Mouse (Mus musculus) embryo, embryonic 9.5 days (tissue): ENCODE results near the gene Phactr1.
A peak's percentile ranks its signal among the peaks of the same experiment; 100 is the strongest.

Source experiments
- DNase-seq: peaks from one replicate; pipeline ENCODE4 v3.0.0-alpha.2; 2017; ENCODE audit errors: extremely low spot score

Phactr1 gene

DNA sequence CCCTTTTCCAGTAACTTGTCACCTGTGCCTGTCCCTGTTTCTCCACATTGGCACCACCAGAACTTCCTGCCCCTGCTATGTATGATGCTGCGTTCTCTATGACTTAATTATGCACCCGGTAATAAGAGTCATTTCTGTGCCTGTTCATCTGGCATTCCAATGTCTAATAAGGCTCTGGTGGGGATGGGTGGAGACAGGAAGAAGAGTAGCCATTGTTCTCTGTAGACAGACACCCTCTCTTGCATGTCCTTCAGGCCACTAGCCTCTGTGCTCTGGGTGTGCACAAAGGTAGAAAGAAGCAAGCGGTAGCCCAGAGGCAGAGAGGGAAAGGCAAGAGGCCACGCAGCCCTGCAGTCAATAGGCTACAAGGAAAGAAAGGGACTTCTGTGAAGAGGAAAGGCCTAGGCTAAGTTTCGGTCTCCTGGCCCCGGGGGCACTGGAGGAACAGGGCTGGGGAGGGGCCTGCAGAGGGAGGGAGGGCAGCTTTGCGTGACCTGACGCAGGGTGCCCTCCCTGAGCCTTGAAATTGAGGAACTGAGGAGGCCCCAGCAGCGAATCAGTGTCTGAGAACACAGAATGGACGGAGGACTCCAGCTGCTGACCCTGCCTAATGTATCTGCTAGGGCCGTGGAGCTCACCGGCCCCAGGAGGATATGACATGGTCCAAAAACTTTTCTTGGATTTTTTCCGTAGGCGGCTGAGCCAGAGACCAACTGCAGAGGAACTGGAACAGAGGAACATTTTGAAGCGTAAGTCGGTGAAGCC, 442.1 kb downstream of the Phactr1 start:
- DNase-seq = peak; percentile 25

DNA sequence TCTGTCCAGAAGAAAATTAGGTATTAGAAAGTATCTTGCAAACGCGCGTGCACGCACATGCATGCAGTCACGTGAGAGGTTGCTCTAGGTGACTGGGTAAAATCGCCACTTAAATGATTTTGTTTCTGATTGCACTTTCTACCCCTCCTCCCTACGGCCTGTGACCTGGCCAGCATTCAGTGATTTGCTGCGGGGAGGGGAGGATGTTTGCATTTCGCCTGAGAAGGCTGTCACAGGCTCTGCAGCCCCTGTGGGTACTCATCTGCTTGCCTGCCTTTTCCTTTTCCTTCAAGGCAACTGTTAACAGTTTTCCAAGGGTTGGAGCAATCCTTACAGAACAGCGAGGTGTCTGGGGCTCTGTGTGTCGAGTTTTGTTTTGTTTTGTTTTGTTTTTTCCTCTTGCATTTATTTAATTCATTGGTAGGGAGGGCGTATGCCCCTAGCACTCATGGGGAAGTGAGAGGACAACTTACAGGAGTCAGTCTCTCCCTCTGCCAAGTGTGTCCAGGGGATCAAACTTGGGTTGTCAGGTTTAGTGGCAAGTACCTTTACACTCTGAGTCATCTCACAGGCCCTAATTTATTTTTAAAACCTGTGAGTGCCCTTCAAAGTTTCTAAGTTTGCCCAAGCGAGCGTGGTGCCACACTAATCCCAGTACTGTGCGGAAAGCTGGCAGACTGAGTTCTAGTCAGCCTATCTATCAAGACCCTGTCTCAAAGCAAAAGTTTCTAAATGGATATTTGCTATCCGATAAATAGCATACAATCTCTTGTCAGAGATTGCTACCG, 443.7 kb downstream of the Phactr1 start:
- peak; percentile 33 for DNase-seq

DNA sequence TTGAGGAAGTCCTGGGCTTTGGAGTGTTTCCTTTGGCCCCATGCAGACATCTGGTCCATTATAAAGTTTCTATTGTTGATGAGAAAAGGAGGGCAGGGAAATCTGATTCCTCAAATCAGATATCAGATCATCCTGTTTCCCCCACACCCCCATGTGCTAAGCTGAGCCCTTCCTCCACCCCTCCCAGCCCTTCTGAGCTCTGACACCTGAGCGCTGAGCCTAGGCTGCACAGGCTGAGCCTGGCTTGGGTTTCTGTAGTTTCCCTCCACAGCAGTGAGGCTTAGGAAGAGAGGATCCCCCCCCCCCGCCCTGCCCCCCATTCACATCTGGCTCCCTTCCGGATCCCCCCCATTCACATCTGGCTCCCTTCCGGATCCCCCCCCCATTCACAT, 444.3 kb downstream of the Phactr1 start:
- DNase-seq = no peak

DNA sequence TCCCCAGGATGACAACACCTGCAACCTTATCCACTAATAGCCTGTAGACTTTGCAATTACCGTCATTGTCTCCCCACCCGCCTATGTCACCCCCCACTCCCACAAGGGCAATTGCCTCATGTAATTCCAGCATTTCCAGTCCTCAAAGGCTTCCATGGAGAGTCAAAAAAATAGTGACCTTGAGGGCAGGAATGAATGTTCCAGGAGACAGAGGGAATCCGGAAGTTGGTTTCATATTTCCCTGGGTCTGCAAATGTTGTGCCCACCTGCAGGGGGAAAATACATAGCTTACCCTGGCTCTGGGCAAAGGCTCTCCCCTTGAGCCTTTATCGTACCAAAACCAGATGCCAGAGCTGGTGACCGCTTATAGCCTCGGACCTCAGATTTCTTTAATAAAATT, 449.7 kb downstream of the Phactr1 start:
- DNase-seq = no peak

DNA sequence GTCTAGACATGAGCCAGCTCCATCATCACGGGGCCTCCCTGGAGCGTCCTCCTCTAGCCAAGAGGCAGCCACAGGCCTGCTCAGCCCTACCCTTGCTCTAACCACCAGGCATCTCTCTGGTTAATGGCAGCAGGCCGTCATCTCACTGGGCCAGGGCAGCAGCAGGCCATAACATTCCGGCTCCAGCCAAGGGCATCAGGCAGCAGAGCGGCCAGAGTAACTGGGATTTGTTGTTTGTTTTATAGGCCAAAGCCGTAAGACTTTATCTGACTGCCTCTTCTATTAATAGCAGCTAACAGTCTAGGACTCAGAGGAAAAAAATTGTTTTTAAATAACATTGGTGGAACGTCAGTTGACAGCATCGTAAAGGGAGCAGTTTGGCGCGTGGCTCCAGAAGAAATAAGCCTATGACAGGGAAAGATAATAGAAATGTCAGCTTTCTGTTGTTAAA, 451.3 kb downstream of the Phactr1 start:
- no peak for DNase-seq

DNA sequence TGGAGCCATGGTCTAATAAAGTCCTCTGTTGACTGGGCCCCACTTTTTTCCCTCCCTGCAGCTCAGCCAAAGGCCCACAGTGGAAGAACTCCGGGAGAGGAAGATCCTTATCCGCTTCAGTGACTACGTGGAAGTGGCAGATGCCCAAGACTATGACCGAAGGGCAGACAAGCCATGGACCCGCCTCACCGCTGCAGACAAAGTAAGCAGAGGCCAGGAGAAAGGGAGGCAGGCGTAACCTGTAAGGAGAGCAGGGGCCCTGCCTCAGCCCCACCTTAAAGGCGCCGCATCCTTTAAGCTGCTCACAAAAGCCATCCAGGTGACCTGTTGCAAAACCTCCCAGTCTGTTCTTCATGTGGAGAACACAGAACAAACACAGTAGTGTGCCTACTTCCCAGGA, 452.4 kb downstream of the Phactr1 start:
- DNase-seq = no peak

DNA sequence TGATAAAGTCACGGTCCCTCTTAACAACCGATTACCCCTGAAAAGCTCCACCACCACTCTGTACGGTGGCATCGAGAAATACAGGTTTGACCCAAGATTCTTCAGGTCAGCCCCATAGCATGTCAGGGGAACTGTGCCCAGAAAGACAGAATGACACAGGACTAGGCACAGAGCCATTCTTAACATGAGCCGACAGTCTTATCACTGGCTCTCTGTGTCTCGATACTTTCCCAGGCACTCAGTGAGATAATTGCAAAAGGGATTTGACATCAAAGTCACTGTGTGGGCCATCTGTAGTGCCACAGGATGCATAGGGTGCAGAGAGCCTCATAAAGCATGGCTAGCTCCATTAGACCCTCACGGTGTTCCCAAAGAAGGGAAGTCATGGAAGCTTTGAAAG, 453.0 kb downstream of the Phactr1 start:
- no peak for DNase-seq

DNA sequence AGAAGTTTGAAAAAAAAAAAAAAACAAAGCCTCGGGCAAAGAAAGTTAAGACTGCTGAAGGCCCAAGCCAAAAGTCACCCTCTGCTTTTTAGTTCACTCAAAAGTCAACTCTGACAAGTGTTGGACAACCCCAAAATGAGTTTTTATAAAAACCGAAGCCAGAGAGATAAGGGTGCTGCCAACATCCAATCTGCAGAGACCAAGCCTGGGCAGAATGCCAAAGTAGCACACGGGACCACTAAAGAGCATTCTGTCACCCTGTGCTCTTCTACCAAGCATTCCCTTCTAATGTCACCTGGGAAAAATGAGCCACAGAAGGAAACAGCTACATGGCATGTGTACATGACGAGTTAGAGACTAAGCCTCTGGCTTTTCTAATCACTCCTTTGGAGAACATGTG, 454.0 kb downstream of the Phactr1 start:
- no peak for DNase-seq

DNA sequence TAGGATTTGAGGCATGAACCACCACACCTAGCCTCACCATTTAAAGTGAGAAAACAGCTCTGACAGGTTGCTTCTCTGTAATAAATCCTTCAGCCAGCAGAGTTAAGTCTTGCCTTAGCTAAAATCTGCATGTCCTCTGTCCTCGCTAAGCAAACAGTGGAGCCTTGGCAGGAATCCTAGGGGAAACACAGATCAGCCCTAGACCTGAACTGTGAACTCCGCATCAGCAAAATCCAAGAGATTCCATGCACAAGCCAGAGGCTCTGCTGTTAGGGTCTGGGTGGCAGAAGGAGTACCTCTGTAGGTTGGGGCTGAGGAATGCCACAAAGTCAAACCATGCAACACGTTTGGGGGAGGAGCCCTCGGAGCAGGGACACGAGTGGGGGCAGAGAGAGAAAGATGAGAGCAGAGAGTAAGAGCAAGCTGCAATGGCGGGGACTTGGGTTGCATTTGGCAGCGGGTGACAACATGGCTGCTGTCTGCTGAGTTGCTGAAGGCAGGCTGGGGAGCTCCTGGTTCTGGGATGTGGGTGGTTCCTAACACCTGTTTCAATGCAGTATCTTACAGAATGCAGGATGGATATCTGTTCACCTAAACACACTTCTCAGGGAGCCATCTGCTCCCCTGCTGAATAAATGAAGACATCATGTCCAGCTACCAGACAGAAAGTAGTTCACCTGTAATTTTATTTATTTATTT, 464.4 kb downstream of the Phactr1 start:
- DNase-seq = no peak

DNA sequence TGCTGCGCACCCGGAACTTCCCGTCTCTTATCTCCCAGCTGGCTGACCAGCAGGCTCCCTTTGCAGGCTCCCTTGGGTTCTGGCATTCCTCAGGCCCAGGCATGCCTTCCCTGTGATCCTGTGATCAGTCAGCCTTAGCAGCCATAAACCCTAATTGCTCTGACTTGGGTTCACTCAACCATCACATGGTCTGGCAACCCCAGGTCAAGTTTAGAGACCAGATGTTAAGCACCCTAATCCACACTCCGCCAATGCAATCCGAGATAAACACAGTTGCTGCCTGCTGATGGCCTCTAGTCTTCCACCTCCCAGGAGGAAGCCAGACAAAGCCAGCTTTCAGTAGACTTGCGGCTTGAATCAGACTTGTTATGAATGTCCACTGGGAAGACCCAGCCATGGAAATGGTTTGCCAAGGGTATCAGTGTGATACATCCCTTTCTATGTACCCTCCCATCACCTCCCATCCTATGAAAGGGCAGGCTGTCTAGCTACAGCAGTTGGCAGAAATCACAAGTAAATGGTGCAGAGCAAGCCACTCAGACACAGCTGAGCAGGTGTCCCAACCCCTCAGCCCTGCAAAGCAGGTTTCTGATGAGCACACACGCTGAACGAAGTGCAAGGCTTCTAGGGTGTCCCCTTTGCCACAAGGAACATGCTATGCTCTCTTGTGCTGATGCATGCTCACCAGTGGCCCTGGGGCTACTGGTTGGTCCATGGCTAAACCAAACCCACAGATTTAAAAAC, 466.3 kb downstream of the Phactr1 start:
- no peak for DNase-seq

DNA sequence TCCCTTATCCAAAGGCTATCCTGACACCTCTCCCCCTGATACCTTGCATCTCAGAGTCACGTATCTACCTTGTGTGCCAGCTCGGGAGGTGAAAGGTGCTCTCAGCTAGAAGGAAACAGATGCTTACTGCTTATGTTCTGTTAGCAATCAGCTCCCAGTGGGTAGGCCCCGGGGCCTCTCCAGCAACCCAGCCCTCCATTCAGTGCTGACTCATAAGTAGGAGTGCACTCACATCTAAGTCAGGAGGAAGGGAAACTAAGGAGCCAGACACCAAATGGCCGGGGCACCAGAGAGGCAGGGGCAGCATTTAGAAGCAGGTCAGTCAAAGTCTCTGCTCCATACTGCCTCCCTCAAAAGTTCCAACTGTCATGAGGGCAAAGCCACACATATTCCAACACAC, 468.3 kb downstream of the Phactr1 start:
- DNase-seq = no peak

DNA sequence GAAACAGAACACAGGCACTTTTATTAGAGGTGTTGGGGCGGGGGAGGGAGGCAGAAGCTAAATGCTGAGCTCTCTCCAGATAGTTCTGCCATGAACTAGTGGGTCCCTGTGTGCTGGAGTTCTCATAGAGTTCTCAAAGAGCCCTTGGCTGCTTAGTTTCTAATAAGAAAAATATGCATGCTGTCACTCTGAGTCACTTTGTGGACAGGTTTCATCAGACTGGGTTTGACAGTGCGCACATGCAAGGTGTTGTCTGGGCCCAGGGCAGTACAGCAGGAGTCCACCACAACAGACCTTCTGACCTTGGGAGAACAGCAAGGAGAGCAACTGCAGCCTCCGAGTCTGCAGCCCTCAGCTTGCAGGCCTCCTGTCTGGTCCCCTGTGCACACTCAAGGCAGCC, 469.2 kb downstream of the Phactr1 start:
- no peak for DNase-seq

DNA sequence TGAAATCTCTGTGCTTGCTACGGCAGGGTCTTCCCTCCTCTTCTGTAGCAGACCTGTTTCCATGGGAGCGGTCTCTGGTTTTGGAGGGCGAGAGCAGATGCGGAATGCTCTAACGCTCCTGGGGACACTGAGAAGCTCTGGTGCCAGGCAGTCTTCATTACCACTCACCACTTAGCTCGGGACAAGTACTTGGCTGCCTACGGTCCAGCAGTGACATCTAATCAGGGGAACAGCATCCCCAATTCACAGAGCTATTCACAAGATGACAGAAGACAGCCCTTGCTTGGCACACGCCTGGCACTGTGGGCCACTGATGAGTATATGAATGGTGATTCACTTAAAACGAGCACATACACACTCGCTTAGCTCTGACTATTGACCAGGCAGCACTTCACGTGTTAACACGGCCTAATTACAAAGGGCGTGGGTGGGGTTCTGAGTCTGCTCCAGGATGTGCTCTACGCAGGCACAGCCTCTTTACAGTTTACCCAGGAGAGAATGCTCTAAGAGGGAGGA, 471.6 kb downstream of the Phactr1 start:
- no peak for DNase-seq

DNA sequence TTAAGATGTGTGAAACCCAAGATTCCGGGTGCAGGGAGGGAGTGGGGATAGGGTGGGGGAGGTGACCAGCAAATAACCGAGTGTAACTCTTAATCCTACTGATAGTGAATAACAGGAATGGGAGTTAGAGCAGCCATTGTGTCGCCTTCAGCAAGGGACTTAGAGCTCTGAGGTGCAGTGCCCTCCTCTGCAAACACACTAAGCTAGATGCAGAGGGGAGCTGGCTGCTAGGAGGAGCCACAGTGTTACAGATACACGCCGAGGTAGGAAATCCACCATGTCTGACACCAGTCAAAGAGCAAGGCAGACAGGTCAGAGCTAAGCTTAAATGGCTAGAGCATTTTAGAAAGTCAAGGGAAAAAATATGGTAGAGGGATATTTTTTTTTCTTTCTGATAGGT, 476.9 kb downstream of the Phactr1 start:
- DNase-seq = no peak

DNA sequence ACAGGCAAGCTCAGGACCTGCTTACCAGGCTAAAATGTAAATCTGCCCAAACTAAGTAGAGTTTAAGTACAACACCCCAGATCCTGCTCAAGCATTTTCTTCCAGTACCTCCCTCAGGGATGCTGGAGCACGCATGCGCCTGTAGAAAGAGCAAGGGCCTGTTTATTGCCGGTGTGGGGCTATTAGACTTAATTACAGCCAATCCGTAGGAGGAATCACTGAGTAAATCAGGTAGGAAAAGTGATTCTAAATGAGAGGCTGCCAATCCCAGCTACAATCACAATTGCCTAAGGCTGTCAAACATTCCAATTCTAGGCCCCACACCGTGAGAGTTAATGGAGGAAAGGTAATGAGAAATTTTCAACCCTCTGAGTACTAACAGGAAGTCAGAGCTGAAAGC, 477.9 kb downstream of the Phactr1 start:
- DNase-seq = no peak

DNA sequence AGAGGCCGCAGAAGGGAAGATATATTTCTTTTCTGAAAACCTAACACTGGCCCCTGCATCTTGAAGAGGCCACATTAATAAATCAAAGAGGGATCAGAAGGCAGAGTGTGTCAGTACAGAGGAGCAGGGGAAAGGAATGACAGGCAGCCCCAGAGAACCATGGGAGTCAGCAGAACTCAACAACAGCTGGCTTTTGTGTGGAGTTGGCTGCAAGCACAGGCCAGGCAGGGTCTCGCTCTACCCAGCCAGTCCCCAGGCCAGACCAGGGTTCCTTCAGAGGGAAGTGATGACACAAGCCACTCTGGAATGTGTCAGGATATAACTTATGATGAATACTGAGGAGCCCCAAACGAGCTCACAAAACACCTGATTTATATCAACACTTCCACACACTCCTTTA, 479.0 kb downstream of the Phactr1 start:
- no peak for DNase-seq

DNA sequence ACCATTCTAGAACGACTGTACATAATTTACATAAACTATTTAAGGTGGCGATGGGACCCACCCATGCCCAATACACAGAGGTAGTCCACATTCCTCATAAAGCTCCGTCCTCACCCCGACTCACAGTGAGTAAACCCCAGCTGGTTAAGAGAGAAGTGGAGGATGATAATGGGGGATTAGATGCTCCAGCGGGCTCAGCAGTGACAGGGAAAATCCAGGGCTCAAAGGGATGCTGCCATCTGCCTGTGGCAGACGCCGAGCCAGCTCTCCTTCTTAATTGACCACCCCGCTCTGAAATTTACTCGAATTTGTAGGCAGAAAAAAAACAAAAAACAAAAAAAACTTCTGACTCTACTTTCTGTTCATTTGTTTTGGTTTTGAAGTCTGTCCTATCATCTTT, 487.3 kb downstream of the Phactr1 start:
- no peak for DNase-seq

DNA sequence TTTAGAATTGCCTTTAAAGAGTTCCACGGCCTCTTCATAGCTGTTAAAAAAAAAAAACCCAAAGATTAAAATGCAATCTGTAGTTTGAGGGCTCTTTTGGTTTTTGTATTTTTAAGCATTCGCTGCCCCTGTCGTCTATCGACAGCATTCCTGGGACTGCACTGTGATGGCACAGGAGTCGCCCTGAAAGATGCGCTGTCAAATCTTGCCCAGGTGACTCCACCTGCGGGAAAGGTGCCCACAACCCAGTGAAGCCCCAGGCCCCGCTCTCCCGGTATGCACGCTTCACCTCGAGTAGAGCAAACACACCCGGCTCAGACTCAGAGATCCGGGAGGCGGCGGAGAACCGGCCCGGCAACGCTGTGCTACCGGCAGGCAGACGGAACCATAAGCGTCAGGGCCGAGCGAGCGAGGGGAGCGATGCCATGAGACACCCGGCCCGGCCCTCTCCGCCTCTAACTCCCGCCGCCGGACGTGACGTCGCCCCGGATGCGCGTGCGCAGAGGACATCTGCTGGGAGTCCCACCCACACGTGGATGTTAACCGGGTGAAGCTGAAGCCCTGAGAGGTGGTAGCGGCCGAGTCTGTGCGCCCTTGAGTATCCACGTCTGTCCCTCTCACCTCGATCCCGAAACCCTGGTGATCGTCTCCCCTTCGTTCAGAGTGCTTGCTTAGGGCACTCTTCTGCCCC, 490.7 kb downstream of the Phactr1 start, which contains the start of gene Tbc1d7:
Gene Tbc1d7, minus strand, starts transcription at position 482 of the 691 bp plus-strand sequence.
- peak; percentile 98 for DNase-seq

DNA sequence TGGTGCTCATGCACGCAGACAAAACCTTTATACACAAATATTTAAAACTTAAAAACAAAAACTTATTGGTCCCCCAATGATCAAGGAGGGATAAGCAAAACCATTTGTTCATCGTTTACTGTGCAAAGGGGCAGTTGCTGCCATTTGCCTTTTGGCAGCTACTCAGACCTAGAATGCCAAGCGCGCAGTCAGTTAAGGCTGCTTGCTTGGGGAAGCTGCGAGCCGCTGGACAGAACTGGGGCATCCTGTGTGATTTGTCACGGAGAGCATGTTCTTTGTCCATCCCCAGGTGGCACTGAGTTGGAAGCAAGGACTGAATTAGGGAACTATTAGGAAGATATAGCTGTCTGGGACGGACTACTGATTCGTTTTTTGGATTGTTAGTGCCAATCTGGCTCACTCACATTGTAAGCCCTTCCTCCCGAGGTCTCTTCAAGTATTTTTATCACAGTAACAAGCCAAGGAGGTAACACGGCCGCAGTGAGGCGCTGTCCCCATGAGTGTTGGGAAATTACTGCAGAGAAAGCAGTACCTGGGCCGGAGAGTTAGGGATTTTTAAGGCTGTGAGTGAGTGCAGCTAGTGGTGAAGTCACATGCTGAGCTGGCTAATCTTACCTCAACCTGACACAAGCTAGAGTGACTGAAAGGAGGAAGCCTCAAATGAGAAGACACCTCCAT, 491.8 kb downstream of the Phactr1 start:
- DNase-seq = peak; percentile 49

DNA sequence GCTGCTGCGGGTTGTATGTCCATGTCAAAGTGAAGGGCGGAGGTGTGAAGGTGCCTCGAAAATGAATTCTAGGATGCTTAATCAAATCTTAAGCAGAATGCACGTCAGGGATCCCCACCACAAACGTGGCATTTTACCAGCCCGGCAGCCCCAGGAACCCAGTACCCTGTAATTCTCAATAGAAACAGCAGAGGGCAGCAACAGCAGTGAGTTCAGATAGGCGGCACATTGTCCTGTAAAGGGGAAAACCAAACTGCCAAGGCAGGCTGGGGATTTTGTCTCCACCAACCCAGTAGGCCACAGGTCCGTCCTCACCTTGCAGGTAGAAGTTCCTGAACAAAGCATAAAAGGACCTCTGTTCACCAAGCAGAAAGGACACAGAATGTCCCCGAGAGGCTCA, 492.8 kb downstream of the Phactr1 start:
- DNase-seq = peak; percentile 83
